ENCODE assay signal across 8 mouse cellular contexts in genomic region chr8:73352301-73353107, GRCm38 (mm10). TPM values are rescaled to one million over a fixed set of nuclear protein-coding genes. Genes with fewer than 3 reads are reported as not detected.
DNase-seq lines count a peak whose midpoint lies in the region; ATAC-seq and TF ChIP-seq lines count a peak whose summit lies in the region.

No protein-coding gene starts in this region.

- no peak for TF ChIP-seq CTCF in stomach, postnatal 0 days (IDR thresholded peaks at IDR 0.05; ENCODE audit: low read depth)

- 1% methylated on average over 39 of the region's 56 CpGs for WGBS in limb, embryonic 14.5 days
- WGBS in midbrain, embryonic 14.5 days: under 1% methylated on average over 54 of the region's 56 CpGs
- under 1% methylated on average over 47 of the region's 56 CpGs for WGBS in stomach, postnatal 0 days

- H3K36me3 ChIP-seq in erythroblast, embryonic 14.5 days (ENCODE audit: control insufficient read depth): no peaks in the 10 kb centered on the region
- no peaks in the 10 kb centered on the region for H3K36me3 ChIP-seq in limb, embryonic 14.5 days (ENCODE audit: control insufficient read depth, insufficient read depth, low read length)
- H3K36me3 ChIP-seq in midbrain, embryonic 14.5 days (ENCODE audit: control insufficient read depth, insufficient read depth, low read length): no peaks in the 10 kb centered on the region
- H3K36me3 ChIP-seq in stomach, postnatal 0 days (ENCODE audit: control insufficient read depth, insufficient read depth, low read length): no peaks in the 10 kb centered on the region

- H3K9me3 ChIP-seq in erythroblast, embryonic 14.5 days (ENCODE audit: control insufficient read depth, low read length): no peaks in the 10 kb centered on the region; the same call in 1 of the 2 replicates
- H3K9me3 ChIP-seq in limb, embryonic 14.5 days (ENCODE audit: control insufficient read depth, low read length): no peaks in the 10 kb centered on the region
- H3K9me3 ChIP-seq in midbrain, embryonic 14.5 days (ENCODE audit: control insufficient read depth, low read length): no peaks in the 10 kb centered on the region
- no peaks in the 10 kb centered on the region for H3K9me3 ChIP-seq in stomach, postnatal 0 days (ENCODE audit: control insufficient read depth, low read length)

- TF ChIP-seq EP300 in stomach, postnatal 0 days (optimal IDR thresholded peaks at IDR 0.05): no peak

- DNase-seq in cerebellum, postnatal 25 days: peak; percentile 67 to 71
- DNase-seq in gastrocnemius, postnatal 10 days: peak; percentile 47
- DNase-seq in induced T-regulatory cell, adult 2 months (ENCODE audit: low read depth): peak; percentile 18
- DNase-seq in limb, embryonic 14.5 days (ENCODE audit: low spot score): peak; percentile 14
- DNase-seq in midbrain, embryonic 14.5 days: peak; percentile 73
- peak; percentile 69 for DNase-seq in stomach, postnatal 0 days (ENCODE audit: low spot score)

- peak overlapping the region; percentile 84 for H3K9ac ChIP-seq in limb, embryonic 14.5 days (ENCODE audit: low read depth, low read length, severe bottlenecking)
- H3K9ac ChIP-seq in midbrain, embryonic 14.5 days (replicated peaks; ENCODE audit: low read length): peak overlapping the region; percentile 95
- H3K9ac ChIP-seq in stomach, postnatal 0 days (ENCODE audit: low read length): peak overlapping the region; percentile 85

- peak overlapping the region; percentile 93 for H3K27ac ChIP-seq in limb, embryonic 14.5 days (replicated peaks; ENCODE audit: low read depth, low read length)
- H3K27ac ChIP-seq in midbrain, embryonic 14.5 days (replicated peaks; ENCODE audit: low read depth, low read length): peak overlapping the region; percentile 96
- H3K27ac ChIP-seq in stomach, postnatal 0 days (replicated peaks): peak overlapping the region; percentile 89

- peak overlapping the region; percentile 62 for H3K4me3 ChIP-seq in erythroblast, embryonic 14.5 days (replicated peaks)
- H3K4me3 ChIP-seq in limb, embryonic 14.5 days (replicated peaks; ENCODE audit: low read length): peak overlapping the region; percentile 86
- peak overlapping the region; percentile 95 for H3K4me3 ChIP-seq in midbrain, embryonic 14.5 days (replicated peaks; ENCODE audit: low read depth, low read length)
- peak overlapping the region; percentile 94 for H3K4me3 ChIP-seq in stomach, postnatal 0 days (ENCODE audit: low read depth, low read length)

- no peak for ATAC-seq in erythroblast, adult 5-6 weeks (replicated peaks; ENCODE audit: low FRiP score, poor library complexity, severe bottlenecking)
- ATAC-seq in limb, embryonic 14.5 days (ENCODE audit: low FRiP score, low read depth): peak; percentile 25
- peak; percentile 35 for ATAC-seq in midbrain, embryonic 14.5 days (ENCODE audit: low FRiP score, low TSS enrichment)
- ATAC-seq in stomach, postnatal 0 days (ENCODE audit: low FRiP score, low TSS enrichment): peak; percentile 8

- peak overlapping the region; percentile 91 for H3K4me2 ChIP-seq in limb, embryonic 14.5 days (replicated peaks; ENCODE audit: low read depth, low read length, severe bottlenecking)
- peak overlapping the region; percentile 87 for H3K4me2 ChIP-seq in midbrain, embryonic 14.5 days (ENCODE audit: low read length)
- H3K4me2 ChIP-seq in stomach, postnatal 0 days (replicated peaks; ENCODE audit: low read depth): peak overlapping the region; percentile 90

- TF ChIP-seq POLR2A in limb, embryonic 14.5 days (IDR thresholded peaks at IDR 0.05; ENCODE audit: borderline replicate concordance, extremely low read depth, insufficient read depth, insufficient read length): no peak

- H3K27me3 ChIP-seq in erythroblast, embryonic 14.5 days (ENCODE audit: control insufficient read depth): peaks cover 49% of the 10 kb centered on the region
- H3K27me3 ChIP-seq in limb, embryonic 14.5 days (ENCODE audit: control insufficient read depth, insufficient read depth, low read length): no peaks in the 10 kb centered on the region
- no peaks in the 10 kb centered on the region for H3K27me3 ChIP-seq in midbrain, embryonic 14.5 days (ENCODE audit: control insufficient read depth, insufficient read depth, low read length)
- H3K27me3 ChIP-seq in stomach, postnatal 0 days (ENCODE audit: control insufficient read depth, insufficient read depth, low read length): no peaks in the 10 kb centered on the region

- peaks cover 17% of the 10 kb centered on the region for H3K4me1 ChIP-seq in erythroblast, embryonic 14.5 days (ENCODE audit: control insufficient read depth)
- peaks cover 20% of the 10 kb centered on the region for H3K4me1 ChIP-seq in limb, embryonic 14.5 days (ENCODE audit: control insufficient read depth, insufficient read depth, low read length)
- H3K4me1 ChIP-seq in midbrain, embryonic 14.5 days (ENCODE audit: control insufficient read depth, insufficient read depth, low read length): peaks cover 36% of the 10 kb centered on the region
- H3K4me1 ChIP-seq in stomach, postnatal 0 days (replicated peaks; ENCODE audit: control insufficient read depth, insufficient read depth): no peaks in the 10 kb centered on the region

RNA-seq across cellular contexts. Expression of gene Large1, which starts 0.8 kb away (rescaled TPM):
- 0.01 TPM in 1 of 2 replicates, not detected in the other for polyA plus RNA-seq in erythroblast, embryonic 14.5 days (2012)
- not detected in 2 replicates for total RNA-seq in erythroblast, adult 5-6 weeks (2015; ENCODE audit: low replicate concordance)
- 1.4 and 1.5 TPM in 2 replicates for total RNA-seq in erythroblast, adult 5-6 weeks (2017; ENCODE audit: low replicate concordance)
- total RNA-seq in gastrocnemius, postnatal 10 days (2021): 10 to 100 TPM; 25.1 to 26.9 TPM
- polyA plus RNA-seq in limb, embryonic 14.5 days (2012; rRNA removed): 20.6 and 23.5 TPM in 2 replicates
- 15.0 and 15.3 TPM in 2 replicates for polyA plus RNA-seq in limb, embryonic 14.5 days (2014; fragmentation: Nextera tagmentation; extraction: Ambion mirVana)
- 23.0 and 23.9 TPM in 2 replicates for polyA plus RNA-seq in midbrain, embryonic 14.5 days (2014; fragmentation: Nextera tagmentation; extraction: Ambion mirVana)
- 2.9 and 3.1 TPM in 2 replicates for polyA plus RNA-seq in stomach, postnatal 0 days (2015; fragmentation: Nextera tagmentation; extraction: Ambion mirVana)

Comparison
In these comparisons a context has a peak if more than half of its experiments do, and no peak if none do; other contexts are left out.
1. DNase-seq: peak in every context shown above with its lines; median percentile 73 in midbrain, embryonic 14.5 days; 69 in cerebellum, postnatal 25 days; 69 in stomach, postnatal 0 days; 47 in gastrocnemius, postnatal 10 days; 18 in induced T-regulatory cell, adult 2 months; 14 in limb, embryonic 14.5 days.